Mouse (Mus musculus) liver, embryonic 14.5 days (tissue): ENCODE measurements at regions not wholly inside any gene's neighbourhood (a gene's known extent, or its start where the extent isn't known, plus 50 kb on each side); places are given as distances from the start of the nearest gene placed in this dataset.

Source experiments
- CTCF ChIP-seq: IDR thresholded peaks from 2 replicates; pipeline ENCODE4 v1.5.1; 2016; ENCODE audit warnings: antibody characterized with exemption, low read depth, control low read depth
- EP300 ChIP-seq: IDR thresholded peaks from 2 replicates; pipeline ENCODE4 v1.6.1; 2016; ENCODE audit warnings: antibody characterized with exemption, low read depth

GRCm38 (mm10) chr2:133802666-133803065 lies 250.7 kb downstream of the Bmp2 start:
- TF ChIP-seq CTCF (no peak), EP300 (no peak)
